Comparison of ENCODE assay signal across 7 mouse cellular contexts in the genomic region with DNA sequence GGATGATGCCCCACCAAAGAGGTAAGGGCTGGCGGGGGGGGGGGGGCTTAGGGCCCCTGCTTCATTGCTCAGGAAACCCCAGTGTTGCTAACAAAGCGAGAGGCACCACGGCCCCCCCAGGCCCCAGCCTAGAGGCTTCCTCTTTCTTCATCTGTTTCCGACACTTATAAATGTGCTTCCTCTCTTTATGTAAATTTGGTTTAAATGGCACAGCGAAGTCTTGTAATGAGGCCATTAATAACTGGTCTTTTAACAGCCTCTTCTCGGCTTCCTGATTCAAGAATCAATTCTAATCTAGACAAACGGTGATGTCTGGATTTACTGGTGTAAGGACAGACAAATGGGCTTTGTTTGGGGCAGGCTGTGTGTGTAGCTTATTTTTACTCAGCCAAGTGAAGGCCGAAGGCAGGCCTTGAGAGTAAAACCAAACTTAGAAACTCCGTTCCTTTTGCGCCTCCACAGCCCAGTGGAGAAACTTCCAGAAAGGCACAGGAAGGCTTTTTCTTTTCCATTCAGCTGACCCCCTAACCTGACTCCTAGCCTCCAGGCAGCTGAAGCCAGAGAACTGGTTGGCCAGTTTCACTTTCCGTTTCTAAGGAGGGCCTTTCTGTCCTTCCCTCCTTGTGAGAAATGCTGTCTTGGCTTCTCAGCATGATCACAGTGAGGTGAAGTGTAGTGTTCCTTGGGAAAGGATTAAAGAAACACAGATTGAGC. TPM values are rescaled to one million over a fixed set of nuclear protein-coding genes. Genes with fewer than 3 reads are reported as not detected.
A peak's percentile ranks its signal among the peaks of the same experiment; 100 is the strongest.
DNase-seq lines count a peak whose midpoint lies in the region; ATAC-seq lines count a peak whose summit lies in the region.

No protein-coding gene starts in this region.

- 60% methylated on average over 11 of the region's 11 CpGs for WGBS in heart, embryonic 14.5 days
- 1% methylated on average over 11 of the region's 11 CpGs for WGBS in macrophage (ENCODE audit: missing documents)

- H3K27ac ChIP-seq in heart, embryonic 14.5 days (replicated peaks in 1 of 2; ENCODE audit: control insufficient read depth in 1 of 2, insufficient read depth in 1 of 2, low read depth in 2 of 2, low read length in 2 of 2): peak overlapping the region in 1 of 2 experiments; percentile 16; a peak in 1 of 4 replicates
- H3K27ac ChIP-seq in macrophage: peak overlapping the region; percentile 98

- ATAC-seq in CD4-positive, CD25-positive, alpha-beta regulatory T cell, adult 4 months: peak; percentile 77
- ATAC-seq in heart, embryonic 14.5 days (ENCODE audit: insufficient number of reproducible peaks, insufficient read depth, low FRiP score, low read depth): no peak

- no peak overlapping the region for H3K4me3 ChIP-seq in heart, embryonic 14.5 days (ENCODE audit: control insufficient read depth in 1 of 2, insufficient read depth in 1 of 2, low read depth in 1 of 2, low read length in 2 of 2)
- H3K4me3 ChIP-seq in macrophage (ENCODE audit: inconsistent target): peak overlapping the region; percentile 9; the same call in 1 of the 2 replicates

- H3K36me3 ChIP-seq in heart, embryonic 14.5 days (ENCODE audit: control insufficient read depth, insufficient read depth, low read length): no peaks in the 10 kb centered on the region
- peaks cover 9% of the 10 kb centered on the region; the same call in 1 of the 2 replicates for H3K36me3 ChIP-seq in macrophage (ENCODE audit: inconsistent target)

- no peaks in the 10 kb centered on the region for H3K9me3 ChIP-seq in heart, embryonic 14.5 days (ENCODE audit: control insufficient read depth, low read length)

- H3K9ac ChIP-seq in heart, embryonic 14.5 days (ENCODE audit: low read length): no peak overlapping the region

- H3K4me1 ChIP-seq in heart, embryonic 14.5 days (ENCODE audit: control insufficient read depth in 2 of 2, insufficient read depth in 2 of 2, low read length in 2 of 2): peaks cover 0 to 4% of the 10 kb centered on the region in 2 experiments; a peak in 2 of 4 replicates

- DNase-seq in A20 (ENCODE audit: low read depth, low spot score): peak; percentile 93
- DNase-seq in kidney, postnatal 10 days: peak; percentile 59
- peak; percentile 39 to 63 for DNase-seq in thymus, postnatal 36 days
- DNase-seq in cerebellum, postnatal 4 days (ENCODE audit: low spot score in 2 of 2): no peak

- H3K27me3 ChIP-seq in heart, embryonic 14.5 days (ENCODE audit: control insufficient read depth, insufficient read depth, low read length): no peaks in the 10 kb centered on the region

- peak overlapping the region; percentile 11 for H3K4me2 ChIP-seq in heart, embryonic 14.5 days (ENCODE audit: low read length)

- peaks cover 82% of the 10 kb centered on the region for H3K79me2 ChIP-seq in macrophage (ENCODE audit: inconsistent target)

RNA-seq across cellular contexts. Expression of a gene that starts 39.7 kb away (rescaled TPM):
- polyA plus RNA-seq in CD4-positive, CD25-positive, alpha-beta regulatory T cell, adult 4 months (2017; shearing (Covaris generic)): 1 to 10 TPM; 2.5 to 2.8 TPM
- polyA plus RNA-seq in heart, embryonic 14.5 days (2014; fragmentation: Nextera tagmentation; extraction: Ambion mirVana): 1.3 and 1.8 TPM in 2 replicates
- 1,000 to 10,000 TPM in 4 of 26 experiments, 100 to 1,000 TPM in 22; 407 to 1,215 (median 770) TPM for total RNA-seq in macrophage (2018; cell fraction: chromatin; rRNA removed)
- 1,000 to 10,000 TPM in 2 of 26 experiments, 100 to 1,000 TPM in 24; 359 to 1,029 (median 645) TPM for total RNA-seq in macrophage (2018; cell fraction: cytosol; rRNA removed)
- total RNA-seq in macrophage (2018; cell fraction: nucleus; rRNA removed): 100 to 1,000 TPM; 383 to 992 (median 819) TPM
- 244 to 547 TPM (median 285 TPM) in 3 replicates for polyA plus RNA-seq in macrophage (2018)

Comparison
In these comparisons a context has a peak if more than half of its experiments do, and no peak if none do; other contexts are left out.
1. DNase-seq: peak in A20 (single experiment), kidney, postnatal 10 days (single experiment) and thymus, postnatal 36 days (2 of 2); none in cerebellum, postnatal 4 days (0 of 2).
2. RNA of a gene that starts 39.7 kb away (polyA plus RNA-seq): 244 to 547 TPM in macrophage; 2.5 to 2.8 TPM in CD4-positive, CD25-positive, alpha-beta regulatory T cell, adult 4 months and 1.3 to 1.8 TPM in heart, embryonic 14.5 days; every median in the first group is over 10 times any median in the second.